Mouse (Mus musculus): ENCODE results near the gene A530016L24Rik.
A peak's percentile ranks its signal among the peaks of the same experiment; 100 is the strongest.

The A530016L24Rik gene

GRCm38 (mm10) chr12:112503003-112503771 lies 13.9 kb downstream of the A530016L24Rik start:
- DNase-seq (ENCODE audit: low spot score), result no peak

DNA sequence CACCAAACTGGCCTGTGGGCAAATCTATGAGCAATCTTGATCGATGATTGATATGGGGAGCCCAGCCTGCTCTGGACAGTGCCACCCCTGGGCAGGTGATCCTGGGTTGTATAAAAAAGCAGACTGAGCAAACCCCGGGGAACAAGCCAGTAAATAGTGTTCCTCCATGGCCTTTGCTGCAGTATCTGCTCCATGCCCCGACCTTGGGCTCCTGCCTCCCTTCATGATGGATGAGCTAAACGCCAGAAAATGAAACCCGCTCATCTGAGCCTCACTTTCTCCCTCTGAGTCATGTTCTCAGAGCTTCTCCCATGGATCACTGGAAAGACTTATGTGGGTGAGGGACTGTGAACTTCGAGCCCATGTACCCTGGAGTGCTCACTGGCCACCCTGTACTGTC lies 17.0 kb downstream of the A530016L24Rik start:
- DNase-seq (ENCODE audit: low spot score), result no peak

DNA sequence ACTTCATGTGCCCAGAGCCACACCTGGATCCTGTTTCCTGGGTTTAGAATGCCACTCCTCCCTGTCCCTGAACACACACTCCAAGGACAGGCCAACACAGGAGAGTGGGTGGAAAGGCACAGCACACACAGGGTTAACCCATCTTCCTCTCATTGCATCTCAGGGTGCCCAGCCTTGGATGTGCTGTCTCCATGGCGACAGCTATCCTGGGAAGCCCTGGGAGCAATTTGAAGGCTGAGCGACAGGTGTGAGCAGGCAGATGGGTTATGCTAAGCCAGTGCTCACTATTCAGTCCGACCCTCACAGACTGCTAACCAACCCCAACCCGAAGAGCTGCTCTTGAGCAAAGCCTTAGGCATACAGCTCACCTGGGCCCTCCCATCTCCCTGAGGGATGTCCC lies 18.0 kb downstream of the A530016L24Rik start:
- no peak for DNase-seq (ENCODE audit: low spot score)

DNA sequence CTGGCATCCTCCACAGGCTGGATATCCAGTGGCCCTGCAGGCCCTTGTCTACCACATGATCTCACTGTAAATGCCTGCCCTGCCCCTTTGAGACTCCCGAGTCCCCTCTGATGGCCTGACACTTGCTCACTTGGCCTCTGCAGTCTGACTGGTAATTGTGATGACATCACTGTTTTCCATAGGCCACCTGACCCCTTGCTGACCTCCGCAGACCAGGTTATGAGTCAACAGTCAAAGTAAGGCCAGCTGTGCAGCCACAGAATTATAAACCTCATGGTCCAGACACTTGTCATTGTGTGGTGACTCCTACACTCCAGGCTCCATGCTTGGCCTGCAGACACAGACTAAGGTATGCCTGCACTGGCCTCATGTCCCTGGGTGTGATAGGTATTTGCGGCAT lies 18.7 kb downstream of the A530016L24Rik start:
- no peak for DNase-seq (ENCODE audit: low spot score)

- no peak for DNase-seq (ENCODE audit: low spot score)
Measured at GRCm38 (mm10) chr12:112510365-112510732, 21.1 kb downstream of the A530016L24Rik start.

DNA sequence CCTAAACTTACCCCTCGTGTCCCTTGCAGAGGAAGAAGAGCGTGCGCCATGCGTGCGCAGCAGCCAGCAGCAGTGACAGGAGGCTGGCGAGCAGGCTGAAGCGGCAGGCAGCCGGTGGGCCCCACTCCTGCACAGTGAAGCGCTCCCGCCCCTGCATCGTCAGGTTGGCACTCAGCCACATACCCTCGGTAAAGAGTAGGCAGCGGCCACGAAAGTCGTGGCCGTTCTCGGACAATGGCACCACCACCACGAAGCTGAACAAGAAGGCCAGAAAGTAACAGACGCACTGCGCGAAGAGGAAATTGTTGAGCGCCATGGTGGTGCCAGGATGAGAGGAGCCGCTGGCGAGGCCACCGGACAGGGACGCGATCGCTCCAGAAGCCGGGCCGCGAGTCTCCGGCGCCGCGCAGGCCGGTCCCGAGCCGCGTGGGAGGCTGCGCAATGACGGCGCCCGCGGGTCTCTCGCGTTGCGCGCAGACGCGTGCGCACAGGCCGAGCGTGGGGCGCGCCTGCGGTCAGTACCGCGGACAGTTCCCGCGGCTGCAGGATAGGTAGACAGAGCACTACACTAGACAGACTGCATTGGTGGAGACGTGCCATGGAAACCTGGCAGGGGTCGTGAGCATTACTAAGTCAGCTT lies 21.6 kb downstream of the A530016L24Rik start:
- DNase-seq (ENCODE audit: low spot score), result peak; percentile 36

DNA sequence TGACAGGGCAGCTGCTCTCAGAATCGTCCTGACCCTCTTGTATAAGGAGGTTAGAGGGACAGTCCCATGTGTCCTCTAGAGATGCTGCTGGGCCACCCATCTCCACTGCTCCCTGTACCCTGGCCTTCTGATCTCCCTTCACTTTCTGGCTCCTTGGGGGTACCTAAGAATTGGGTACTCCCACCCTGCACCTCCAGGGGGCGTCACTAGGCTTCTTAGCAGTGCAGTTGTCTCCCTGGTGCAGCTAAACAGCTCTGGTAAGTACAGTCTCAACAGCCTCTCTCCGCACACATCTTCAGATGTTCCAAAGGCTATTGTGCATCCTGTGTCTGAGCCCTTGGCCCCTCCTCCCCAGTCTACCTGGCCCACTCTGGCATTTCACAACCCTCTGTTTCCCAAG lies 25.6 kb downstream of the A530016L24Rik start:
- no peak for DNase-seq (ENCODE audit: low spot score)

DNA sequence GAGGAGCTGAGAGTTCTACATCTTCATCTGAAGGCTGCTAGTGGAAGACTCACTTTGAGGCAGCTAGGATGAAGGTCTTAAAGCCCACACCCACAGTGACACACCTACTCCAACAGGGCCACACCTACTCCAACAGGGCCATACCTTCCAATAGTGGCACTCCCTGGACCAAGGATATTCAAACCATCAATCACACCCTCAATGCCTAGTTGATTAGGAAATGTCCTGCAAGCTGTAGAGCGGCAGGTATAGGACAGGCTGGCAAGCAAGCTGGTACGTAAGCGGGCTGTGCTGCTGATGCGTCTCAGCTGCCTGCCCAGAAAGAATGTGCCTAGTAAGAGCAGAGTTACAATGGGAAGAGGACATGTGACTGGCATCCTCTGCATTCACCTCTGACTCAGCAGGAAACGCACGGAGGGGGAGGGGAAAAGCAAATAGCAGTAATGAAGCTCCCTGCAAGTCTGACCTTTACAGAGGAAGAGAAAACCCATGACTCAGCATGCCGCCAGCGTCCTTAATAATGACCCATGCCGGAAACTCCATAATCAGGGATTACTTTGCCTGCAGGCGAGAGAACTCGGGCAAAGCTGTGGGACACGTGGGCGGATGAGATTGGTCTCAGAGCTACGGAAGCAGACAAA lies 27.6 kb downstream of the A530016L24Rik start, which contains the start of gene Tmem179:
Gene Tmem179 (minus strand): TSS at position 51 of the 641 bp plus-strand sequence.
- peak; percentile 76 for DNase-seq (ENCODE audit: low spot score)

DNA sequence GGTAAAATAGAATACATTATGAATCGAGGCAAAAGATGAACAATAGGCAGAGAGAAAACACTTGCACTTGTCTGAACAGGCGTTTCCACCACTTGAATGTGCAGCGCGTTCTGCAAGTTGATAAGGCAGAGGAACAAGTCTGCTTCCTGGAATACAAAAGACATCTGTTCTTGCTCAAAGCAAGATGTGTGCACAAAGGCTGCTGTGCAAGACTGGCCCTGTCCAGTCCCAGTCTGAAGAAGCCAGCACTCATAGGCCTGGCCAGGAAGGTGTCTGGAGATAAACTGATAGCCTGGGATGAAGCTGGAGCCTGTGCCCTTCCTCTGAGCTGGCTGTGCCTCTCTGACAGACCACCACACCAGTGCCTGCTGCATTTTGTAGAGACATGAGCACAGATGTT lies 28.9 kb downstream of the A530016L24Rik start:
- no peak for DNase-seq (ENCODE audit: low spot score)

DNA sequence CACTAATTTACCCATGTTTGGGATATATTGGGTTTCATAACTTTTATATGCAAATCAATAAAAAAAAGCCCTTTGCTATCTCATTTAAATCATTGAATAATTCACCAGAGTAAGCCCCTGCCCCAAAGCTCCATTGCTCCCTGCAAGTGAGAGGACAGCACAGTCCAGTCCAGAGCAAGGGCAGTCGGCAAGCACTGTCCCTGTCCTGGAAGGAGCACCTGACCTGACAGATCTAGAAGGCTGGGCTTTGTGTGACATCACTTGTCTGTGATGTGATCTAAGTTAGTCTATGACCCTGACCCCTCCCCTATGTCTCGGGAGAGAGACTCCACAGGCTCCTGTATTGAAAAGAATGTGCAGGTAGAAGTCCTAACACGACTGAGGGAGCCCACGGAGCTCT lies 44.5 kb downstream of the A530016L24Rik start:
- no peak for DNase-seq (ENCODE audit: low spot score)

GRCm38 (mm10) chr12:112537233-112537632 lies 48.0 kb downstream of the A530016L24Rik start:
- DNase-seq (ENCODE audit: low spot score), result no peak

DNA sequence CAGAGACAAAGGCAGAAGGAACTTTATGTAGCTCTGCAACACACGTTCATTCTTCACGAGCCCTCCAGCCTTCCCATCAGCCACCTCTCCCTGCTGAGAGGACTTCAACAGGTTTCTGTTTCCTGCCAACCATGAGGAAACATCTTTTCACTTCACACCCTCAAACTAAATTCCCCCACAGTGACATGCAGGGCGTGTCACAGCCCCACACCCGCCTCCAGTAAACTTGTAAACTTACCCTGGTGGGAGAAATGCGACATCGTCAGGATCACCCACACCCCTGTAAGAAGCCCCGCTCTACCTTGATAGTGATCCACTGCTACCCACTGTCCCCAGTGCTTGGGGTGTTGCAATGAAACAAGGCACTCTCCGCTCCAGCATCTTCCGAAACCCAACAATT lies 49.1 kb downstream of the A530016L24Rik start:
- no peak for DNase-seq (ENCODE audit: low spot score)

GRCm38 (mm10) chr12:112539466-112539965 lies 50.3 kb downstream of the A530016L24Rik start:
- DNase-seq (ENCODE audit: low spot score), result no peak

DNA sequence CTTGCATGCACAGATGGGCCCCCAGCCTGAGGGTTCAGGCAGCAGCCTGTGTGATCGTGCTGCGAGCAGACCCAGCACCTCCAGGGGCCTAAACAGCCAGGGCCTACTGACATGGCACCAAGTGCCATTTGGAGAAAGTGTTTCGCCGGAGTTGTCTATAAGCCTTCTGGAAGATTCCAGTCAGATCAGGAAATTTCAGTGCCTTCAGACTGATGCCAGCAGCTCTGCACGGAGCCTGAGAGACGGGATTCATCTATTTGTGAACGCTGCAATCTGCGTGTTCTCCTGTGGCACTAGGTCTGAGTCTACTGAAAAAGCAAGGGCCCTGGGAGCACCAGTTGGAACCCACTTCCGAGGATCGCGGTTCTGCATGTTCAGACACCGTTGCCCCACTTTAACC lies 51.1 kb downstream of the A530016L24Rik start:
- DNase-seq (ENCODE audit: low spot score), result no peak

- DNase-seq (ENCODE audit: low spot score), result no peak
Measured at GRCm38 (mm10) chr12:112541483-112542091, 52.3 kb downstream of the A530016L24Rik start.

GRCm38 (mm10) chr12:112542257-112542919 lies 53.1 kb downstream of the A530016L24Rik start:
- no peak for DNase-seq (ENCODE audit: low spot score)

- peak; percentile 90 for DNase-seq (ENCODE audit: low spot score)
Measured at GRCm38 (mm10) chr12:112542920-112543300, 53.7 kb downstream of the A530016L24Rik start.

DNA sequence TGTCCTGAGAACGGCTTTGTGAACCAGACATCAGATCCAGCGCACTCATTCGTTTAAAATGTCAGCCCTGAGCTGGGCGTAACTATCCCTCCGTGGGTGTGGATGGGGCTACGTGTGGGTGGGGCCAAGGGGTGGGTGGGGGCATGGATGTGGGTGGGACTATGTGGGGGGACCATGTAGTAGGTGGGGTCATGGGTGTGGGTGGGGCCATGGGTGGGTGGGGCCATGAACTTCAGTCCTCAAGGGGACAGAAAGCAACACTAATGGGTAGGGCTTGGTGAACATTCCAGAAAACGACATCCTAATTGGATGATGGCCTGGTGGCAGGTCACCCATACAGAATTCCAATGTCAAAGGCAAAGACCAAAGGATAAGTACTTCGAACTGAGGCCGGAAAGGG lies 54.7 kb downstream of the A530016L24Rik start:
- no peak for DNase-seq (ENCODE audit: low spot score)

- no peak for DNase-seq (ENCODE audit: low spot score)
Measured at GRCm38 (mm10) chr12:112544946-112545701, 55.9 kb downstream of the A530016L24Rik start.

GRCm38 (mm10) chr12:112546110-112546509 lies 56.9 kb downstream of the A530016L24Rik start:
- no peak for DNase-seq (ENCODE audit: low spot score)

- DNase-seq (ENCODE audit: low spot score), result no peak
Measured at GRCm38 (mm10) chr12:112549287-112549686, 60.0 kb downstream of the A530016L24Rik start.

All from urinary bladder, postnatal 14 days (tissue).